17 mouse cellular contexts compared by ENCODE assay signal in genomic region chr15:101352706-101353465, GRCm38 (mm10). TPM values are rescaled to one million over a fixed set of nuclear protein-coding genes. Genes with fewer than 3 reads are reported as not detected.
A peak's percentile ranks its signal among the peaks of the same experiment; 100 is the strongest.
DNase-seq lines count a peak whose midpoint lies in the region; ATAC-seq and TF ChIP-seq lines count a peak whose summit lies in the region.
"Had no signal": no experiment of that assay in that cellular context is flagged by ENCODE, and none has a peak within 500 bp of the region (broad histone marks: within the 10 kb centered on the region; RNA-seq: fewer than 3 reads in every experiment).

No protein-coding gene starts in this region.

- peak overlapping the region; percentile 29; the same call in 1 of the 2 replicates for H3K27ac ChIP-seq in hindbrain, embryonic 10.5 days
- no peak overlapping the region for H3K27ac ChIP-seq in hindbrain, embryonic 13.5 days
- H3K27ac ChIP-seq in cerebellum, adult 2 months (ENCODE audit: insufficient read depth, low read length): no peak overlapping the region
- H3K27ac ChIP-seq in limb, embryonic 10.5 days: peak overlapping the region; percentile 16
- no peak overlapping the region for H3K27ac ChIP-seq in kidney, adult 2 months (ENCODE audit: insufficient read depth, low read depth, low read length)
- H3K27ac ChIP-seq: midbrain, embryonic 12.5 days had no signal

- ATAC-seq in hindbrain, embryonic 13.5 days (ENCODE audit: low FRiP score): no peak

- no peak for TF ChIP-seq CTCF in cerebellum, adult 2 months (IDR thresholded peaks at IDR 0.05; ENCODE audit: borderline replicate concordance, insufficient read depth, low read depth, low read length)
- TF ChIP-seq CTCF in kidney, adult 2 months (conservative IDR thresholded peaks at IDR 0.05; ENCODE audit: insufficient read depth, insufficient read length, low read depth, low read length): no peak

- no peaks in the 10 kb centered on the region for H3K9me3 ChIP-seq in hindbrain, embryonic 10.5 days
- no peaks in the 10 kb centered on the region for H3K9me3 ChIP-seq in hindbrain, embryonic 13.5 days
- no peaks in the 10 kb centered on the region for H3K9me3 ChIP-seq in limb, embryonic 10.5 days (replicated peaks)
- H3K9me3 ChIP-seq: midbrain, embryonic 12.5 days had no signal

- TF ChIP-seq POLR2A in cerebellum, adult 2 months (IDR thresholded peaks at IDR 0.05; ENCODE audit: borderline replicate concordance, insufficient read depth, low read length): no peak
- TF ChIP-seq POLR2A in kidney, adult 2 months (IDR thresholded peaks at IDR 0.05; ENCODE audit: low read depth, low read length): no peak

- H3K27me3 ChIP-seq in hindbrain, embryonic 10.5 days (ENCODE audit: insufficient read depth, poor library complexity, severe bottlenecking): peaks cover 18% of the 10 kb centered on the region
- no peaks in the 10 kb centered on the region for H3K27me3 ChIP-seq in hindbrain, embryonic 13.5 days
- no peaks in the 10 kb centered on the region for H3K27me3 ChIP-seq in cerebellum, adult 2 months (ENCODE audit: control insufficient read depth, insufficient read depth, low read length)
- peaks cover 30% of the 10 kb centered on the region for H3K27me3 ChIP-seq in limb, embryonic 10.5 days (ENCODE audit: low read depth, poor library complexity, severe bottlenecking)
- no peaks in the 10 kb centered on the region for H3K27me3 ChIP-seq in kidney, adult 2 months (replicated peaks; ENCODE audit: control insufficient read depth, insufficient read depth, low read length)
- H3K27me3 ChIP-seq: midbrain, embryonic 12.5 days had no signal

- 60% methylated on average over 10 of the region's 10 CpGs for WGBS in hindbrain, embryonic 10.5 days
- 65% methylated on average over 10 of the region's 10 CpGs for WGBS in hindbrain, embryonic 13.5 days
- WGBS in cerebellum, adult 2 months: 24% methylated on average over 10 of the region's 10 CpGs
- WGBS in limb, embryonic 10.5 days: 51% methylated on average over 10 of the region's 10 CpGs
- 65% methylated on average over 10 of the region's 10 CpGs for WGBS in kidney, adult 2 months

- no peak overlapping the region for H3K4me3 ChIP-seq in hindbrain, embryonic 10.5 days
- no peak overlapping the region for H3K4me3 ChIP-seq in hindbrain, embryonic 13.5 days
- no peak overlapping the region for H3K4me3 ChIP-seq in cerebellum, adult 2 months (replicated peaks; ENCODE audit: insufficient read depth, low read depth, low read length)
- H3K4me3 ChIP-seq in limb, embryonic 10.5 days: no peak overlapping the region
- H3K4me3 ChIP-seq in kidney, adult 2 months (ENCODE audit: insufficient read depth, low read depth, low read length): no peak overlapping the region
- H3K4me3 ChIP-seq: midbrain, embryonic 12.5 days had no signal

- H3K4me2 ChIP-seq in hindbrain, embryonic 13.5 days: no peak overlapping the region
- H3K4me2 ChIP-seq: midbrain, embryonic 12.5 days had no signal

- no peaks in the 10 kb centered on the region for H3K36me3 ChIP-seq in hindbrain, embryonic 10.5 days
- H3K36me3 ChIP-seq in hindbrain, embryonic 13.5 days: no peaks in the 10 kb centered on the region
- no peaks in the 10 kb centered on the region for H3K36me3 ChIP-seq in limb, embryonic 10.5 days
- no peaks in the 10 kb centered on the region for H3K36me3 ChIP-seq in kidney, adult 2 months (ENCODE audit: control insufficient read depth, insufficient read depth, low read length)
- H3K36me3 ChIP-seq: midbrain, embryonic 12.5 days had no signal

- peaks cover 7% of the 10 kb centered on the region for H3K4me1 ChIP-seq in hindbrain, embryonic 10.5 days (replicated peaks)
- H3K4me1 ChIP-seq in hindbrain, embryonic 13.5 days (replicated peaks): no peaks in the 10 kb centered on the region
- peaks cover 33% of the 10 kb centered on the region for H3K4me1 ChIP-seq in cerebellum, adult 2 months (ENCODE audit: control insufficient read depth, insufficient read depth, low read length)
- peaks cover 19% of the 10 kb centered on the region for H3K4me1 ChIP-seq in limb, embryonic 10.5 days
- no peaks in the 10 kb centered on the region for H3K4me1 ChIP-seq in kidney, adult 2 months (ENCODE audit: control insufficient read depth, insufficient read depth, low read length)
- H3K4me1 ChIP-seq: midbrain, embryonic 12.5 days had no signal

- no peak for DNase-seq in hindbrain, embryonic 10.5 days (ENCODE audit: low spot score)
- peak; percentile 72 for DNase-seq in NIH3T3 (ENCODE audit: low read depth)
- peak; percentile 87 to 95 for DNase-seq in cerebellum, adult 2 months
- no peak for DNase-seq in limb, embryonic 10.5 days (ENCODE audit: low spot score)
- no peak for DNase-seq in thymus, postnatal 14 days
- DNase-seq in kidney, adult 2 months: no peak
- DNase-seq: gastrocnemius, postnatal 14 days; heart, postnatal 36 days; kidney, postnatal 4 days; lung, adult 18-20 months; lung, postnatal 4 days; retina, postnatal 1 day; right cerebral cortex, postnatal 4 days; thymus, adult 18-20 months had no signal

- no peak overlapping the region for H3K9ac ChIP-seq in hindbrain, embryonic 13.5 days
- H3K9ac ChIP-seq: midbrain, embryonic 12.5 days had no signal

RNA-seq across cellular contexts. Expression of gene Krt80, which starts 17.1 kb away (rescaled TPM):
- 0.16 TPM in 1 of 2 replicates, not detected in the other for polyA plus RNA-seq in hindbrain, embryonic 10.5 days (2016; fragmentation: Nextera tagmentation; extraction: Ambion mirVana)
- 0.09 and 0.10 TPM in 2 replicates for polyA plus RNA-seq in hindbrain, embryonic 13.5 days (2015; fragmentation: Nextera tagmentation; extraction: Ambion mirVana)
- polyA plus RNA-seq in cerebellum, adult 2 months (2012; rRNA removed): 0.05 and 0.30 TPM in 2 replicates
- polyA plus RNA-seq in limb, embryonic 10.5 days (2016; fragmentation: Nextera tagmentation; extraction: Ambion mirVana): 0.09 and 0.23 TPM in 2 replicates
- 14.2 and 14.7 TPM in 2 replicates for polyA plus RNA-seq in kidney, adult 2 months (2012; rRNA removed)

RNA-seq across cellular contexts. Expression of gene Krt7, which starts 58.0 kb away (rescaled TPM):
- 17.5 and 19.9 TPM in 2 replicates for polyA plus RNA-seq in hindbrain, embryonic 10.5 days (2016; fragmentation: Nextera tagmentation; extraction: Ambion mirVana)
- 0.77 and 0.88 TPM in 2 replicates for polyA plus RNA-seq in hindbrain, embryonic 13.5 days (2015; fragmentation: Nextera tagmentation; extraction: Ambion mirVana)
- 0.33 and 0.36 TPM in 2 replicates for polyA plus RNA-seq in cerebellum, adult 2 months (2012; rRNA removed)
- polyA plus RNA-seq in limb, embryonic 10.5 days (2016; fragmentation: Nextera tagmentation; extraction: Ambion mirVana): 14.2 and 16.9 TPM in 2 replicates
- 50.9 and 57.3 TPM in 2 replicates for polyA plus RNA-seq in kidney, adult 2 months (2012; rRNA removed)

RNA-seq across cellular contexts. Expression of gene 6030408B16Rik, which starts 59.9 kb away (rescaled TPM):
- polyA plus RNA-seq in hindbrain, embryonic 10.5 days (2016; fragmentation: Nextera tagmentation; extraction: Ambion mirVana): 0.27 and 0.39 TPM in 2 replicates
- polyA plus RNA-seq in hindbrain, embryonic 13.5 days (2015; fragmentation: Nextera tagmentation; extraction: Ambion mirVana): 0.56 and 0.66 TPM in 2 replicates
- polyA plus RNA-seq in cerebellum, adult 2 months (2012; rRNA removed): 0.15 and 0.27 TPM in 2 replicates
- 1.8 and 4.1 TPM in 2 replicates for polyA plus RNA-seq in limb, embryonic 10.5 days (2016; fragmentation: Nextera tagmentation; extraction: Ambion mirVana)
- 0.13 and 0.37 TPM in 2 replicates for polyA plus RNA-seq in kidney, adult 2 months (2012; rRNA removed)
- polyA plus RNA-seq: liver, adult 2 months had no signal

Comparison
In these comparisons a context has a peak if more than half of its experiments do, and no peak if none do; other contexts are left out.
1. H3K27ac ChIP-seq: peak in hindbrain, embryonic 10.5 days (single experiment) and limb, embryonic 10.5 days (single experiment); none in hindbrain, embryonic 13.5 days (single experiment), cerebellum, adult 2 months (single experiment) and kidney, adult 2 months (single experiment).
2. DNase-seq: peak in NIH3T3 (single experiment) and cerebellum, adult 2 months (2 of 2); none in hindbrain, embryonic 10.5 days (single experiment), limb, embryonic 10.5 days (single experiment), thymus, postnatal 14 days (single experiment) and kidney, adult 2 months (single experiment).
3. RNA of gene Krt80, which starts 17.1 kb away (polyA plus RNA-seq): 14.2 to 14.7 TPM in kidney, adult 2 months; 0.09 to 0.23 TPM in limb, embryonic 10.5 days, 0.16 TPM in hindbrain, embryonic 10.5 days, 0.09 to 0.10 TPM in hindbrain, embryonic 13.5 days and 0.05 to 0.30 TPM in cerebellum, adult 2 months; every median in the first group is over 10 times any median in the second.